Mouse (Mus musculus) ES-E14 (cell line): ENCODE measurements at regions not wholly inside any gene's neighbourhood (a gene's known extent, or its start where the extent isn't known, plus 50 kb on each side); places are given as distances from the start of the nearest gene placed in this dataset.

Experiments used
- DNase-seq: peaks from one replicate; pipeline ENCODE4 v3.0.0-alpha.2; 2013; ENCODE audit warnings: low read depth, low spot score
- H3K27ac ChIP-seq: 2 replicates; pipeline ENCODE4 v1.5.1; 2012; ENCODE audit warnings: low read depth, mild to moderate bottlenecking, low read length, moderate library complexity, mixed read lengths; ENCODE audit not compliant: poor library complexity, insufficient read depth, severe bottlenecking
- H3K36me3 ChIP-seq: 2 replicates; pipeline ENCODE4 v1.6.1; 2012; ENCODE audit warnings: mild to moderate bottlenecking, low read length, moderate library complexity, mixed read lengths; ENCODE audit not compliant: control insufficient read depth, poor library complexity, insufficient read depth, severe bottlenecking
- H3K4me1 ChIP-seq, 2 experiments: fragments of 150-350 bp in 1 of 2; sonication (generic) in 1 of 2; 2 replicates each; pipeline ENCODE4 v1.6.1; 2012; ENCODE audit warnings: low read length in 2 of 2, mild to moderate bottlenecking in 1 of 2, mixed read lengths in 1 of 2; ENCODE audit not compliant: control insufficient read depth in 2 of 2, insufficient read depth in 2 of 2, poor library complexity in 1 of 2
- H3K4me3 ChIP-seq, 2 experiments: fragments of 150-350 bp in 1 of 2; sonication (generic) in 1 of 2; 2 replicates each; pipeline ENCODE4 v1.5.1; 2012; ENCODE audit warnings: low read length in 2 of 2, low read depth in 1 of 2, mild to moderate bottlenecking in 1 of 2, mixed read lengths in 1 of 2; ENCODE audit not compliant: insufficient read depth in 1 of 2, poor library complexity in 1 of 2, severe bottlenecking in 1 of 2
- H3K9ac ChIP-seq: 2 replicates; pipeline ENCODE4 v1.6.1; 2012; ENCODE audit warnings: low read depth, mild to moderate bottlenecking, low read length, mixed read lengths; ENCODE audit not compliant: poor library complexity, insufficient read depth, severe bottlenecking
- H3K9me3 ChIP-seq: fragments of 150-350 bp; sonication (generic); 2 replicates; pipeline ENCODE4 v1.6.1; 2012; ENCODE audit warnings: low read depth, mild to moderate bottlenecking, low read length; ENCODE audit not compliant: control insufficient read depth, insufficient read depth
- CHD2 ChIP-seq: IDR thresholded peaks from 2 replicates; pipeline ENCODE4 v1.6.1; 2014; ENCODE audit warnings: mild to moderate bottlenecking, low read depth, low read length, inconsistent platforms
- HCFC1 ChIP-seq: IDR thresholded peaks from 2 replicates; pipeline ENCODE4 v1.6.1; 2012; ENCODE audit warnings: low read length, inconsistent platforms, borderline replicate concordance; ENCODE audit not compliant: insufficient read depth
- MAFK ChIP-seq: IDR thresholded peaks from 2 replicates; pipeline ENCODE4 v1.6.1; 2014; ENCODE audit warnings: mild to moderate bottlenecking, low read depth, low read length, inconsistent platforms; ENCODE audit not compliant: insufficient read depth
- ZC3H11A ChIP-seq: IDR thresholded peaks from 2 replicates; pipeline ENCODE4 v1.6.1; 2012; ENCODE audit warnings: low read depth, mild to moderate bottlenecking, inconsistent platforms, low read length, borderline replicate concordance
- ZNF384 ChIP-seq: IDR thresholded peaks from 2 replicates; pipeline ENCODE4 v1.6.1; 2012; ENCODE audit warnings: low read depth, low read length, inconsistent platforms
- in situ Hi-C, 2 experiments: fragments of 600-800 bp; cut with MboI; formaldehyde crosslinking; loops; one replicate each; pipeline ENCODE4 v1.15.1; 2025; ENCODE audit warnings: low sequenced_read_pairs in 2 of 2, inconsistent platforms in 1 of 2; ENCODE audit not compliant: unreplicated experiment in 2 of 2

- Histone ChIP-seq H3K4me1 (no peaks in the 10 kb centered on the region), H3K9ac (no peak overlapping the region), H3K9me3 (no peaks in the 10 kb centered on the region), H3K36me3 (no peaks in the 10 kb centered on the region), H3K4me3 (no peak overlapping the region), H3K27ac (no peak overlapping the region)
- TF ChIP-seq ZC3H11A (no peak), ZNF384 (no peak), HCFC1 (no peak), MAFK (no peak), CHD2 (no peak)
- no peak for DNase-seq
- in situ Hi-C loops, result no loop called here
Observed at GRCm38 (mm10) chr14:72142883-72143487, 348.7 kb downstream of the Gm9195 start.

GRCm38 (mm10) chr14:72141136-72141535 is 350.5 kb downstream of the Gm9195 start:
- H3K4me1 ChIP-seq, result no peaks in the 10 kb centered on the region
- in situ Hi-C loops, result no loop called here
- no peak overlapping the region for H3K4me3 ChIP-seq
- no peak for DNase-seq
- TF ChIP-seq HCFC1 (no peak), ZNF384 (no peak), ZC3H11A (no peak), MAFK (no peak), CHD2 (no peak)
- H3K27ac ChIP-seq, result no peak overlapping the region
- no peak overlapping the region for H3K9ac ChIP-seq
- no peaks in the 10 kb centered on the region for H3K9me3 ChIP-seq
- H3K36me3 ChIP-seq, result no peaks in the 10 kb centered on the region

GRCm38 (mm10) chr14:72130149-72130548 is 361.5 kb downstream of the Gm9195 start:
- Histone ChIP-seq H3K36me3 (no peaks in the 10 kb centered on the region), H3K4me1 (no peaks in the 10 kb centered on the region), H3K9me3 (no peaks in the 10 kb centered on the region), H3K9ac (no peak overlapping the region), H3K27ac (no peak overlapping the region), H3K4me3 (no peak overlapping the region)
- TF ChIP-seq HCFC1, result no peak
- no peak for TF ChIP-seq MAFK
- no peak for TF ChIP-seq ZC3H11A
- no peak for TF ChIP-seq CHD2
- no peak for TF ChIP-seq ZNF384
- in situ Hi-C loops, result no loop called here
- no peak for DNase-seq

- Histone ChIP-seq H3K4me3 (no peak overlapping the region), H3K27ac (no peak overlapping the region), H3K36me3 (no peaks in the 10 kb centered on the region), H3K9me3 (no peaks in the 10 kb centered on the region), H3K4me1 (no peaks in the 10 kb centered on the region), H3K9ac (no peak overlapping the region)
- in situ Hi-C loops, result no loop called here
- no peak for DNase-seq
- TF ChIP-seq HCFC1 (no peak), CHD2 (no peak), MAFK (no peak), ZNF384 (no peak), ZC3H11A (no peak)
Observed at GRCm38 (mm10) chr14:72121786-72122185, 369.9 kb downstream of the Gm9195 start.

- Histone ChIP-seq H3K4me3 (no peak overlapping the region), H3K4me1 (no peaks in the 10 kb centered on the region), H3K9ac (no peak overlapping the region), H3K9me3 (no peaks in the 10 kb centered on the region), H3K27ac (no peak overlapping the region), H3K36me3 (no peaks in the 10 kb centered on the region)
- no peak for TF ChIP-seq ZNF384
- no peak for TF ChIP-seq MAFK
- TF ChIP-seq HCFC1, result no peak
- TF ChIP-seq ZC3H11A, result no peak
- no peak for TF ChIP-seq CHD2
- DNase-seq, result no peak
- in situ Hi-C loops, result no loop called here
Observed at GRCm38 (mm10) chr14:72121006-72121405, 370.6 kb downstream of the Gm9195 start.
